Mouse (Mus musculus): ENCODE results near the gene Kifc1.
A peak's percentile ranks its signal among the peaks of the same experiment; 100 is the strongest.

Kifc1 gene

DNA sequence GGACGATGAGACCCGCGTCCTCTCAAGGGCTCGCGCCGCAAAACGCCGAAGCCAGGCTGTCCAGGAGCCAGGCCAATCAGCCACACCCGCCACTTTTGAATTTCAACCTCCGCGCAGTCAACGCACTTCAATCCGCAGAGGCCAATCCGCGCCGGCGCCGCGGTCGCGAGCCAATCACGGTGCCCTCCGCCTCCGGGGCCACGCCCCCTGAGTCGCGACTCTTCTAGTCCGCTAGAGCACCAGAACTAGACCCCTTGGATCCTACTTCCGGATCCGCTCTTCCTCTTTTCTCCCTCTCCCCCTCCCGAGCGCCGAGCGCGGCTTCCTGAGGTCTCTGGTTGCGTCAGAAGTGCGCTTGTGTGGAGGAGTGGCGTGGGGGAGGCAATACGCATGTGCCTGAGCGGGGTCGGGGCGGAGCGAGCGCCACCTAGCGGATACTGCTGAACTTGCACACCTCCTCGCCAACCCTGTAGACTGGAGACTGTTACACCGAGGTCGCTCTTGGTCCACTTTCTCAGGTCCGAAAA, at the start of gene Kifc1:
Kifc1 (minus strand) TSS at position 129 of the 527 bp plus-strand sequence.
- peak; percentile 100 for DNase-seq

DNA sequence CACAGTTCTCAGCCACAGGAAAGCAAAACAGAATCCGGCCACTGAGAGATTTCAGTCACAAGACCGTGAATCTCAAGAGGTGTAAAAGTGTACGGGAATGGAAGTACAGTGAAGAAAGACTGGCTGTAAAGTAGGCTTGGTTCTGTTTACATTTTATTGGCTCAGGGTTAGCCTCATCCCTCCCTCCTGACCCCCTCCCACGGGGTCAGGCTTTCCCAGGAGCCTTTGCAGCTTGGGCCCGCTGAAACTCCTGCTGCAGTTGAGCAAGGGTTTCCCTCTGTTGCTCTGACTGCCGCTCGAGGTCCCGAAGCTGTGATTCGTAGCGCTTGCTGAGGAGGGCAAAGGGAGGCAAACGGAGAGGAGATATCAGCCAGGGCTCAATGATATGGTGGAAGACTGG, 48.3 kb upstream of the Kifc1 start:
- DNase-seq = no peak

- no peak for DNase-seq
These were observed 46.5 kb upstream of the Kifc1 start for GRCm38 (mm10) chr17:33936993-33937392.

- DNase-seq = no peak
These were observed 45.1 kb upstream of the Kifc1 start for GRCm38 (mm10) chr17:33935422-33936055.

- no peak for DNase-seq
These were observed 42.5 kb upstream of the Kifc1 start for GRCm38 (mm10) chr17:33932970-33933369.

DNA sequence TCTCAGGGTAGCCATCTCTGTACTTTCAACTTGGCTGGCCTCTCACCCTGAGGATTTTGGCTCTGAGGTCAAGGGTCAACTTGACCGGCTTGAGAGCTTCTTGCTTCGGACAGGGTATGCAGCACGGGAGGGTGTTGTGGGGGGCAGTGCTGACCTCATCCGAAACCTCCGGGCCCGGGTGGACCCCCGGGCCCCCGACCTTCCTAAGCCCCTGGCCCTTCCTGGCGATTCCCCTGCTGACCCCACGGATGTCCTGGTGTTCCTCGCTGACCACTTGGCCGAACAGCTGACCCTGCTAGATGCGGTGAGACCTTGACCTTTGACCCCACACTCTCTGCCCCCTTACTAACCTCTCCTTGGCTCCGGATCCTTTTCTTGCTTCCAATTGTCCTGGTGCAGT, 42.0 kb upstream of the Kifc1 start:
- no peak for DNase-seq

DNA sequence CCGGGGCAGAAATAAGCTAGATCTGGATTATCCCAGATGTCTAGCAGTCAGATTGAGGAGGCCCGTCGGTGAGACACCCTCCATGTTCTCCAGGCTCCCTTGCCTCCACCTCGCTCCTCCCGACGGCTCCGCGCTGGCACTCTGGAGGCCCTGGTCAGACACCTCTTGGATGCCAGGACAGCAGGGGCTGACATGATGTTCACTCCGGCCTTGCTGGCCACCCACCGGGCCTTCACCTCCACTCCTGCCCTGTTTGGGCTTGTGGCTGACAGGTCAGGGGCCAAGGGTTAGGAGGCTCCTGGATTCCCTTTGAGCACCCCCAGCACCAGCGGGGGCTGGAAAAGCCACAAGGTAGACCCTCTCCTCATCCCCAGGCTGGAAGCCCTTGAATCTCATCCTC, 41.5 kb upstream of the Kifc1 start:
- DNase-seq = no peak

DNA sequence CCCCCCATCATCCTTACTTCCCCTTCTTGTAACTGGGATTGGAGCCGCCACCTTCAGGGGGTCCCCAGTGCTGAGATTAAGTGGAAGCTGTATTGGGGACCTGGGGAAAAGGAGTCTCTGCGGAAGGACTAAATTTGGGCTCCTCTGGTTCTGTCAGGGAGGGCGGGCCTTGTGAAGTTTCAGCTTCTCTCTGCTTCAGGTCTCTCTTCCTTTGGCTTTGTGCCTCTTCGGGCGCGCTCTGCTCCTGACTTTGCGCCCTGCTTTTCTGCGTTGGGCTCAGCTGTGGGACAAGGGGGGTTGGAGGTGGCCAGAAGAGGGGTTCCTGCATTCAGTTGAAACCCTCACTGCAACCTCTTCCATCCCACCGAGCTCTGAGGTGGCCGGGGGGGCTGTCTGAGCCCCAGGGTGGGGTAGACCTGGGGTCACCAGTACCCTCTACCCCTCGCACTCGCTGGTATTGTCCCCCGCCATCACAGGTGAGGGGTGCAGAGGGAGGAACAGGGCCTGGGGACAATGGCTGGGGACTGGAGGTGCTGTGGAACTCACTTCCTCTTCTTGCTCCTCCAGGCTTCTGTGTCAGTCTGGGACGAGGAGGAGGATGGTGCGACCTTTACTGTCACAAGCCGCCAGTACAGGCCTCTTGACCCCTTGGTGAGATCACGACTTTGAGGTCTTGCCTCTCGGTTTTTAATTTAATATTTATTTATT, 40.9 kb upstream of the Kifc1 start:
- DNase-seq = no peak

- DNase-seq = peak; percentile 85
These were observed 40.1 kb upstream of the Kifc1 start for GRCm38 (mm10) chr17:33930280-33931158.

GRCm38 (mm10) chr17:33929371-33930279, 39.2 kb upstream of the Kifc1 start, which contains the start of gene Rgl2:
Gene Rgl2, plus strand, starts transcription at chr17:33929543.
- peak; percentile 88 for DNase-seq

GRCm38 (mm10) chr17:33928251-33928947, 37.9 kb upstream of the Kifc1 start:
- DNase-seq = no peak

- peak; percentile 42 for DNase-seq
These were observed 35.9 kb upstream of the Kifc1 start for GRCm38 (mm10) chr17:33926207-33926932.

DNA sequence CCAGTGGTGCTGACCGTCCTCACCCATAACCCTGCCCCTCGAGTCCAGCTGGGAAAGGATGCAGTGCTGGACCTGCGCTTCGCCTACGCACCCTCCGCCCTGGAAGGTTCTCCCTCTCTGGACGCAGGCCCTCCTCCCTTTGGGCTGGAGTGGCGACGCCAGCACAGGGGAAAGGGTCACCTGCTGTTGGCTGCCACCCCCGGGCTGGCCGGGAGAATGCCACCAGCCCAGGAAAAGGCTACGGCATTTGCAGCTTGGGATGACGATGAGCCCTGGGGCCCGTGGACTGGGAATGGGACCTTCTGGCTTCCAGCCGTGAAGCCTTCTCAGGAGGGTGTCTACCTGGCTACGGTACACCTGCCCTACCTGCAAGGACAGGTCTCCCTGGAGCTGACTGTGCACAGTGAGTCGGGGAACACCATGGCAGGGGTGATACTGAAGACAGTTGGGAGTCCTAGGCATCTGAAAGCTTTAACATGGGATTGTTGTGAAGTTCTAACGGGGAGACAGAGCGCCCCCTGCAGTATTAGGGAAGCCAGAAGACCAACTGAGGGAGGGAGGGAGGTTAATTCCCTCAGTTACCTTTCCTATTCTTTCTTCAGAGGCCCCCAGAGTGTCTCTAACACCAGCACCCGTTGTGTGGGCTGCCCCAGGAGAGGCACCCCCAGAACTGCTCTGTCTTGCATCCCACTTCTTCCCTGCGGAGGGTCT, 35.1 kb upstream of the Kifc1 start:
- no peak for DNase-seq

DNA sequence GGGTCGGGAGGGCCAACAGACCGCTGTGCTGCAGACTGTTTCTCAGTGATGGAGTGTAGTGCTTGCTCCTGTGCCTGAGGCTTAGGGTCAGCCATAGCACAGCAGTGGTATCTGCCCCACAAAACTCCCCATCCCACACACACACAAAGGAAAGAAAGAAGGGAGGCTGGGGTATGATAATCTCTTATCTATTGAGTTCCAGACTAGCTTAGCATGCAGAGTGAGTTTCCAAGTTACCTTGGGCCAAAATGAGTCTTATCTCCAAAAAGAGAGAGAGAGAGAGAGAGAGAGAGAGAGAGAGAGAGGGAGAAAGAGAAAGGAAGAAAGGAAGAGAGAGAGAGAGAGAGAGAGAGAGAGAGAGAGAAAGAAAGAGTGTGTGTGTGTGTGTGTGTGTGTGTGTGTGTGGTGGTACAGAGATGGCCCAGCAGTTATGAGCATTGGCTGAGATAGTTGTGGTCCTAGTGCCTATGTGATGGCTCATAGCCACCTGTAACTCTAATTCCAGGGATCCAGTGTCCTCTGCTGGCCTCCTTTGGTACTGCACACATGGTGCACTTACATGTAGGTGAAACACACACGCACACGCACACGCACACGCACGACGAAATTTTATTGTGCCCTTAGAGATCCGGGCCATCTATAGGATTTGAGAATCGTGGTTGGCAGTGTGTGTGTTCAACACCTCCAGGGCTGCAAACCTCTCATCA, 34.3 kb upstream of the Kifc1 start:
- DNase-seq = peak; percentile 71

DNA sequence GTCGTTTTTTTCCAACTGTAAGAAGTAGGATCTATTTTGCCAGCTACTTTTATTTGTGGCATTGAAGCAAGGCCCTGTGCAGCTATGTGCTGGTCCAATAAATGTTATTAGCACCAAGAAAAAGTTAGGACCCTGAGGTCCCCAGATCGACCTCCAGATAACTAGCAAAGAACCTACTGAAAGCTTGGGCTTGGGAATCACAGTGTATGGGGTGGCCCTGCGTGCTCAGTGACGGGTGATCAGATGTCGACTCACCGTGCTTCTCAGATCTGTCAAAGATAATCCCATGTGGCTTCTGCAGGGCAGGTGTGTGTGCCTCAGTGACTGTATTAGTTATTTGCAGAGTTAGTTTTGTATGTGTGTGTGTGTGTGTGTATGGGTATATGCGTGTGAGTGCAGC, 30.9 kb upstream of the Kifc1 start:
- no peak for DNase-seq

GRCm38 (mm10) chr17:33920282-33921097, 30.0 kb upstream of the Kifc1 start:
- DNase-seq = peak; percentile 95

DNA sequence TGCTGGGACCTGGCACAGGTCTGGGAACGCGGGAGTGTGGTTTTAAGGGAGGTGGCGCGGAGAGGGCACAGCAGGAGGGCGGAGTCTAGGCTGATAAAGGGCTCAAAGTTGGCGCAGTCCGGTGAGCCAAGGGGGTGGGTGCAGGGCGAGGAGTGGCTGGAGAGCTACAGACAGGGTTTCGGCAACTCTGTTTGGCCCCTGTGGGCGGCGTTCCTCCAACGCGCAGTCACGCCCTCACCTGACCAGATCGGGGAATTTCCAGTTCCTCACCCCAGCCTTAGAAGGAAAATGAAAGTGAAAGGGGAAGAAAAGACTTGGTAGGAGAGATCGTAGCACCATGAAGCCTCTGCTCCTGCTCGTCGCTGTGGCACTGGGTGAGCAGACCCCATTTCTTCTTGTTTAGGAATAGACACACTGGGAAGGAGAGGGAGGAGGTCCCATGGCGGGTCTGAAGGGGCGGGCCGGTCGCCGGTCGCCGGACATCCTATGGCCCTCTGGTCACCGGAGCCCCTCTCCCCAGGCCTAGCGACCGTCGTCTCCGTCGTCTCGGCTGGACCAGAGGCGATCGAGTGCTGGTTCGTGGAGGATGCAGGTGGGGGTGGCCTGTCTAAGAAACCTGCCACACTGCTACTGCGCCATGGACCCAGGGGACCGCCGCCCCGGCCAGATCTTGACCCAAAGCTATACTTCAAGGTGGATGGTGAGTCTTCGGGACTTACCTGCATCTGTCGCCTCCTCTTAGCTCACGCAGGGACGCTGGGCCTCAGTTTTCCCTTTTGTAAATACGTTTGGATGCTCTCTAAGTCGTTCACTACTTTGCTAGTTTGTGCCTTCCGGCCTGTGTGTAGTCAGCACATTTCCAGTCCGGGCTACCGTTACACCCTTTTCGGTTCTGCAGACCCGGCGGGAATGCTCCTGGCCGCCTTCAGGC, 29.2 kb upstream of the Kifc1 start:
- DNase-seq = peak; percentile 96

Data from lung, postnatal 36 days (tissue).